Mouse (Mus musculus) Patski (cell line): ENCODE data around the gene Veph1. TPM values are rescaled to one million over a fixed set of nuclear protein-coding genes. Genes with fewer than 3 reads are reported as not detected.
A peak's percentile ranks its signal among the peaks of the same experiment; 100 is the strongest.

Experiments used
- ATAC-seq: fragments of 100-300 bp; one replicate; pipeline ENCODE4 v1.8.0; 2021
- CTCF ChIA-PET: fragments of 350-600 bp; sonication (Branson Sonifier 250); formaldehyde crosslinking; loops from one replicate; lab custom pipeline; 2022; ENCODE audit warnings: inconsistent platforms; lab: Charles Lee
- POLR2A ChIA-PET: fragments of 350-600 bp; sonication (Branson Sonifier 250); formaldehyde crosslinking; loops from one replicate; lab custom pipeline; 2022; ENCODE audit warnings: antibody characterized with exemption, inconsistent platforms; lab: Charles Lee
- DNase-seq: peaks from one replicate; pipeline ENCODE4 v3.0.0-alpha.2; 2011; ENCODE audit warnings: low read depth, low spot score
- H3K27me3 ChIP-seq: fragments of 371-371 bp; one replicate; pipeline ENCODE4 v1.5.1; 2021
- CTCF ChIP-seq: fragments of 100-300 bp; IDR thresholded peaks from one replicate; pipeline ENCODE4 v1.5.1; 2021
- in situ Hi-C: fragments of 300-500 bp; cut with MboI; formaldehyde crosslinking; loops from 3 replicates; pipeline ENCODE4 v1.11.1; 2018; ENCODE audit warnings: low pct_unique_long_range_greater_than_20kb, mixed read lengths
- polyA plus RNA-seq: library from polyadenylated mRNA; unstranded; gene quantifications from one replicate; pipeline ENCODE4 v1.2.3, GENCODE M21; 2021

The Veph1 gene
- polyA plus RNA-seq, 1 experiment from 2014 or later = 45.3 TPM

DNA sequence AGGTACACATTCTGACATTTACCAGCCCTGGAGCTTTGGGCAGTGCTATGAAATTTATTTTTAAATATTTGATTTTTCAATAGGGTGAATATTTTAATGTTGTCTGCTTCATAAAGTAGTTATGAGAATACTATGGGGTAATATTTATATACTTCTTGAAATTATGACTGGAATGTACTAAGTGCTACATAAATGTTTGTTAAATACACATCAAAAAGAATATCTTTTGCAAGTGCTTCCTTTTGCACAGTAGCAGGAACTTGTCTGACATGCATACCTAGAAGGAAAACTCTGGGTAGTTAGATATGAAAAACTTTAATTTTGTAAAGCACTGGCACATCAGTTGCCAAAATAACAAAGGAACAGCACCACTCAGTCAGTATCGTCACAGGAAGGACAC, 13.9 kb upstream of the Veph1 start:
- ATAC-seq (no peak), DNase-seq (no peak)
- CTCF ChIA-PET = interaction anchor here (1.2 kb wide), 1 partner anchor 16 kb away, joined by 3 read pairs; no protein-coding TSS in a partner anchor
- no peaks in the 10 kb centered on the region for H3K27me3 ChIP-seq
- no peak for TF ChIP-seq CTCF
- POLR2A ChIA-PET = no interaction called here
- in situ Hi-C loops = no loop called here

DNA sequence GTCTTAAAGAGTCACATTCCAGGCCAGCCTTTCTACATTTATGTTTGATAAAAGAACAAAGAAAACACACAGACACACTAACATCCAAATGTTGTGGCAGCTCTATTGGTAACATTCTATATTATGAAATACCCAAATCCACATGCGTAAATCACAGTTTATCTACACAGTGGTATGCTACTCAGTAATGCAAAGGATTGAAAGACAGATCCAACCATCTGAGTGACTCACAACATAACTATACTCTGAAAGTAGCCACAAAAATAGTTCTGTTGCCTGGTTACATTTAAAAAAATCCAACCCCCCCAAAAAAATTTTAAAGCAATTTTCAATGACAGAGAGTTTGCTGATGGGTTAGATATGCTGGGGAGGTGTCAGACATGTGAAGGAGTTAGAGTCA, 12.9 kb upstream of the Veph1 start:
- in situ Hi-C loops = no loop called here
- H3K27me3 ChIP-seq = no peaks in the 10 kb centered on the region
- TF ChIP-seq CTCF = no peak
- DNase-seq (no peak), ATAC-seq (no peak)
- POLR2A ChIA-PET = no interaction called here
- CTCF ChIA-PET = interaction anchor here (1.2 kb wide), 1 partner anchor 18 kb away, joined by 3 read pairs; no protein-coding TSS in a partner anchor

DNA sequence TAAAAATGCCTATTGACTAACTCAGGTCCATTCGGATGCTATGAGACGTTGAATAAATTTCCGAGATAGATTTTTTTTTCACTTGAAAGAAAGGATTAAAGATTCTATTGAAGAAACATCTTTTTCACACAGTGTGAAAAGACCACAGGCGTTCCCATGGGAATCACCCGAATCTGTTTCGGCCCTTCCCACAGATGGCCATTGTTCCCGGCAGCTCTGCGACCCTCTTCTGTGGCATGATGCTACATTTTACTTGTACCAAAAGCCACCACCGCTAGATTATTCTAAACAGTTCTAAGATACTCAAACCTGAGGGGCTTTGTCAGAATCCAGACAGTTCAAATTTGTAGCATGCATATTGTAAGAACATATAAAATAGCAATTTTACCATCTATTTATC, 1.4 kb downstream of the Veph1 start:
- ChIA-PET CTCF (interaction anchor here (1.4 to 2.2 kb wide), 2 partner anchors 33 to 36 kb away, joined by 3 to 5 read pairs; no protein-coding TSS in a partner anchor), POLR2A (interaction anchor here (0.9 kb wide), 1 partner anchor 35 kb away, joined by 3 read pairs; no protein-coding TSS in a partner anchor)
- ATAC-seq (no peak), DNase-seq (no peak)
- H3K27me3 ChIP-seq = no peaks in the 10 kb centered on the region
- no peak for TF ChIP-seq CTCF
- in situ Hi-C loops = loop anchor here (10.0 kb wide), 1 partner anchor 690 kb away; the partner anchor contains the start of genes Rsrc1 and Shox2

DNA sequence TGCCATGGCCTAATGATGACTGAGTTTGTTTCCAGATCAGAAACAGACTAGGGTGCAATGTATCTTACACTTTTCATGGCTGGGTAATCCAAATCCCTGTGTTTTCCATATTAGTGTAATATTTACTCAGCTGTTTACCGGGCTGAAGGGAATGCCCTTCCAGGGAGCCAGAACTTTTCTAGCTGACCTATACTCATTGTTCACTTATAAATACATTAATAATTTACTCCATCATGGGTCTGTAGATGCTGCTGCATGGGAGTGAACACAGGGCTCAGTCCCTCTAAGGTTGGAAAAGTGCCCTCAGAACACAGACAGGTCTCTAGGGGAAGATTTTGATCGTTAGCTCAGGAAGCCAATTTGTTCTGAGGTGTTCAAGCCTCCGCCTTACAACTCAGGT, 1.9 kb downstream of the Veph1 start:
- TF ChIP-seq CTCF = no peak
- POLR2A ChIA-PET = no interaction called here
- ATAC-seq (no peak), DNase-seq (no peak)
- no peaks in the 10 kb centered on the region for H3K27me3 ChIP-seq
- in situ Hi-C loops = loop anchor here (10.0 kb wide), 1 partner anchor 690 kb away; the partner anchor contains the start of genes Rsrc1 and Shox2
- CTCF ChIA-PET = interaction anchor here (1.4 to 2.2 kb wide), 2 partner anchors 32 to 36 kb away, joined by 3 to 5 read pairs; no protein-coding TSS in a partner anchor

DNA sequence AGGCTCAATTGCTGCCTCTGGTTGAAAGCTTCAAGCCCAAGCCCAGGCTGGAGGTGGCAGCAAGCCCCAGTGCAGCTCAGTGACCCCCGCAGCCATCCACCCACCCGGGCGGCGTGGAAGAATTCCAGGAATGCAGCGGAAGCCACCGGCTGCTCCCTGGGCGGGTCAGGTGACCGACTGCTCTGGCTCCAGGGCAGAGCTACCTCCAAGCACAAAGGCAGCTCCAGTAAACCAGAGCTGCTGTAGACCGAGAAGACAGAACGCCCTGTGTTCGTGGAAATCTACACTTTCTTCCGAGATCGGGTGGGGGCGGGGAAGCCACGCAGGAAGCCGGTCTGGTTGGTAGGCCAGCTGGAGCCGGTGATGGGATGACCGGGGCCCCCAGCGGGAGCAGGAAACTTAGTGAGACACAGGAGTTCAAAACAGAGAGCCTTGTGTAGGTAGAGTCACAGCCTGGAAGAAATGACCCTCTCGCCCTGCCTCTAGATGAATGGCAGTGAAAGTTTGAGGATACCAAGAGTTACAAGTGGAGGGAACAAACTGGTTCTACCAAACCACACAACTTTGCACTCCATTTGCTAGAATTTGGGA, 4.2 kb downstream of the Veph1 start:
- in situ Hi-C loops = loop anchor here (10.0 kb wide), 1 partner anchor 692 kb away; the partner anchor contains the start of genes Rsrc1 and Shox2
- ChIA-PET CTCF (interaction anchor here (0.8 to 2.9 kb wide), 10 partner anchors 27 to 289 kb away, joined by 3 to 15 read pairs (median 4); no protein-coding TSS in a partner anchor), POLR2A (interaction anchor here (0.6 to 1.0 kb wide), 4 partner anchors 70 to 692 kb away, joined by 3 to 4 read pairs (median 4); no protein-coding TSS in a partner anchor)
- ATAC-seq (peak; percentile 95), DNase-seq (peak; percentile 82)
- H3K27me3 ChIP-seq = no peaks in the 10 kb centered on the region
- no peak for TF ChIP-seq CTCF

DNA sequence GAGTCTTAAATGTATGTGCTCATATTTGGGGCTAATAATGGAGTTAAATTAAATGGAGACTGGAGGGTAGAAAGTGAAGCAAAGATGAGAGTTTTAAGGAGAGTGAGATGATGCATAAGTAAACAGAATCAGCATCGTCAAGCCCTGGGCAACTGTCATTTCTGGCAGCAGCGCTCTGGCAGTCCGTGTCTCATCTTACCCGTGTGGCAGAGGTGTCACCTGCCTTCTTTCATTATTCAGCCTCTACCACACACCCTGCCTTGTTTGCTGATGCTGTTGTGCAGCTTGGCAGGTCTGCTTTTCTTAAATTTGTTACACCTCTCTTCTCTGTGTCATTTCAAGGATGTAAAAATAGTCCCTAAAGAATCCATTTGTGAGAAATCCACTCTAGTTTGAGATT, 33.4 kb downstream of the Veph1 start:
- ATAC-seq (no peak), DNase-seq (no peak)
- H3K27me3 ChIP-seq = no peaks in the 10 kb centered on the region
- in situ Hi-C loops = no loop called here
- no peak for TF ChIP-seq CTCF
- POLR2A ChIA-PET = no interaction called here
- CTCF ChIA-PET = no interaction called here

DNA sequence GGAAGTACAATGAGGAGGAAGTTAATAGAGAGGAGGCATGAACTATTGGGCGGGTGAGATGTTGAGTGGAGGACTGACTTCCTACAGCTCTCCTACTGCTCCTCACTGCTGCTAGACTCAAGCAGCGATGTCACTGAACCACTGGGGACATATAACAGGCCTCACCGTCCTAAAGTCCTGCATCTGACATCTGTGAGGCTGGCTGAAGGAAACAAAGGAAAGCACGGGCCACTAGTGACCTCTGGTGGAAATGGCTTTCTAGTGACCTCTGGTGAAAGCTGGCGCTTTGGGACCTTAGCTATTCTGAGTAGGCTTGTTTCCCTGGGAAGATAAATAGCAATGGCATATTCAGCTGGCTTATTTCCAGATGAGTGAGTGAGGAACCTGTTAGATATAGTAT, 34.3 kb downstream of the Veph1 start:
- H3K27me3 ChIP-seq = no peaks in the 10 kb centered on the region
- ChIA-PET POLR2A (no interaction called here), CTCF (interaction anchor here (0.6 to 1.6 kb wide), 6 partner anchors 24 to 259 kb away, joined by 3 to 5 read pairs (median 3); no protein-coding TSS in a partner anchor)
- TF ChIP-seq CTCF = peak; percentile 55
- no peak for ATAC-seq
- in situ Hi-C loops = no loop called here
- no peak for DNase-seq

DNA sequence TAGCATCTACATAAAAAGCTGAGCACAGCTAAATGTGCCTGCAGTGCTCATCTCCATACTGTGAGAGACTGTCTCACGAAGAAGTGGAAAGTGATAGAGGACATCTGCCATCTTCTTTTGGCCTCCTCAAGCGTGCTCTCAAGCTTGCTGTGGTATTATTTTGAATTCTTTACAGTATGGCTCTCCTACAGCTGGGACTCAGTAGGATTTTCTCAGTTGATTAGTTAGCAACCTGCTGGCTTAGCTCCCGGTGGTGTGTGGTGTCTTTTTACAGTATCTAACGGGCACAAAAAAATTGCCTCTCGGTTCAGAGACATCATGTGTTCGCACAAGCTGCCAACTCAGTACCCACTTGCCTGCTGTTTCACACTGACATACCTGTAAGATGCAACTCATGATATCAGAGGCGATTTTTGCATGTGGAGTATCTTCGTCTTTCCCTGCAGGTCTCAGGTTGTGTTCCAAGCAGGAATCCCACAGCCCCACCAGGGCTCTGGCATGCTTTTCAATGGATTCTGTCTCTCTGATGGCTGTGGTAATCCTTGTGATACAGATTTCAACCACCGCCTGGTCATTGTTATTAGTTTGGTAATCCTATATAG, 42.0 kb downstream of the Veph1 start:
- ATAC-seq (no peak), DNase-seq (no peak)
- in situ Hi-C loops = no loop called here
- ChIA-PET POLR2A (interaction anchor here (1.5 kb wide), 1 partner anchor 10 kb away, joined by 3 read pairs; no protein-coding TSS in a partner anchor), CTCF (interaction anchor here (0.7 to 1.9 kb wide), 5 partner anchors 10 to 69 kb away, joined by 3 to 5 read pairs (median 3); no protein-coding TSS in a partner anchor)
- H3K27me3 ChIP-seq = no peaks in the 10 kb centered on the region
- TF ChIP-seq CTCF = no peak

DNA sequence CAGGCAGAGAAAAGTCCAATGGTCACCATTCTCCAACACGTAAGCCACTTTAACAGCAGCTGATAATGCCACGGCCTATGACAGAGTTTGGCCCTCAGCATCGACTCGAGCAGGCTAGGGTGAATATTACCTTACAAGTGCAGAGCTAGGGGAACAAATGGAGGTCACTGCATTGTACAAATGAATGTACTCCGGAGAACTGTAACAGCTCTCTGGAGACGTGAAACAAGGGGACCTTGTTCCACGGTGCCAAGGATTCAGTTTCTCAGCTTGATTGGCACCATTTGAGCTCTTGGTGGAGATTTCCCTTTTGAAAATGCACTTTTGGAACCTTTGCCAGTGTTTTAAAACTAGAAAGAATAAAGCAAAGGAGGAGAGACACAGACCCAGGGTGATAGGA, 44.8 kb downstream of the Veph1 start:
- ATAC-seq (no peak), DNase-seq (no peak)
- CTCF ChIA-PET = interaction anchor here (1.8 to 2.9 kb wide), 2 partner anchors 14 to 41 kb away, joined by 8 read pairs; no protein-coding TSS in a partner anchor
- POLR2A ChIA-PET = interaction anchor here (0.5 kb wide), 1 partner anchor 9 kb away, joined by 3 read pairs; no protein-coding TSS in a partner anchor
- no peak for TF ChIP-seq CTCF
- no peaks in the 10 kb centered on the region for H3K27me3 ChIP-seq
- in situ Hi-C loops = no loop called here

DNA sequence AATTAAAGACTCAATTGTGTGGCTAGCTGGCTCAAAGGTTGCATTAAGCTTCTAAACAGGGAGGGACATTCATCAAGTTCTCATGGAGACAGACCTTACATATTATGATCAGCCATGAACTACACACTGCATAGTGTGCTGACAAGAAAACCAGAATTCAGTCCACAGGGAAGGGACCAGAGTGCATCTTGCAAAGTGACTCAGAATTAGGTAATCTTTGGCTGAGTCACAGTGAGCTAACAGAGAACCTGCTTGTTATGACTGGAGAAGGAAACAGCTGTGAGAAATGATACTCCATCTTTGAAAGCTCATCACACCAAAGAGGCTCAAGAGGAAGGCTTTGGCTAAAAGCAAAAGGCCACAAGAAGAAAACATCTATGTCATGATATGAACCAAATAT, 56.2 kb downstream of the Veph1 start:
- DNase-seq = peak; percentile 62
- in situ Hi-C loops = no loop called here
- ChIA-PET CTCF (interaction anchor here (0.6 to 1.4 kb wide), 6 partner anchors 15 to 1073 kb away, joined by 3 to 10 read pairs (median 4); no protein-coding TSS in a partner anchor), POLR2A (no interaction called here)
- ATAC-seq = peak; percentile 96
- no peaks in the 10 kb centered on the region for H3K27me3 ChIP-seq
- no peak for TF ChIP-seq CTCF
